Mouse (Mus musculus) kidney, embryonic 15.5 days (tissue): ENCODE measurements around the gene Fzr1. TPM values are rescaled to one million over a fixed set of nuclear protein-coding genes. Genes with fewer than 3 reads are reported as not detected.

ENCODE experiments used
- ATAC-seq: fragments of 200-750 bp; cut with Nextera tagmentation; replicated peaks from 2 replicates; pipeline ENCODE4 v1.8.0; 2017; ENCODE audit warnings: moderate TSS enrichment; ENCODE audit not compliant: low FRiP score
- H3K27ac ChIP-seq: fragments of 300-500 bp; sonication (generic); 2 replicates; pipeline ENCODE4 v1.5.1; 2015; ENCODE audit warnings: mild to moderate bottlenecking, inconsistent platforms
- H3K27me3 ChIP-seq: fragments of 300-500 bp; sonication (generic); 2 replicates; pipeline ENCODE4 v1.6.1; 2015; ENCODE audit warnings: inconsistent platforms
- H3K36me3 ChIP-seq: fragments of 300-500 bp; sonication (generic); 2 replicates; pipeline ENCODE4 v1.6.1; 2015; ENCODE audit warnings: inconsistent platforms
- H3K4me1 ChIP-seq: fragments of 300-500 bp; sonication (generic); 2 replicates; pipeline ENCODE4 v1.6.1; 2015; ENCODE audit warnings: inconsistent platforms
- H3K4me2 ChIP-seq: fragments of 300-500 bp; sonication (generic); 2 replicates; pipeline ENCODE4 v1.6.1; 2015; ENCODE audit warnings: moderate library complexity, mild to moderate bottlenecking, inconsistent platforms
- H3K4me3 ChIP-seq: fragments of 300-500 bp; sonication (generic); replicated peaks from 2 replicates; pipeline ENCODE4 v1.5.1; 2015; ENCODE audit warnings: mild to moderate bottlenecking, inconsistent platforms
- H3K9ac ChIP-seq: fragments of 300-500 bp; sonication (generic); 2 replicates; pipeline ENCODE4 v1.6.1; 2015; ENCODE audit warnings: mild to moderate bottlenecking, inconsistent platforms
- H3K9me3 ChIP-seq: fragments of 300-500 bp; sonication (generic); replicated peaks from 2 replicates; pipeline ENCODE4 v1.6.1; 2016; ENCODE audit warnings: inconsistent platforms
- WGBS: fragments of 180-500 bp; shearing (Covaris S2); methylation state at CpG from one replicate; pipeline ENCODE4 v1.1.7; 2015; ENCODE audit warnings: mixed read lengths; 5-methylcytosine and 5-hydroxymethylcytosine counted together
- polyA plus RNA-seq: library from polyadenylated mRNA; unstranded; fragments of >200 nt; fragmentation: Nextera tagmentation; extraction: Ambion mirVana; gene quantifications from 2 replicates; pipeline ENCODE4 v1.2.1, GENCODE M21; 2015

Fzr1 gene
- polyA plus RNA-seq, 1 experiment from 2014 or later = 114 TPM

DNA sequence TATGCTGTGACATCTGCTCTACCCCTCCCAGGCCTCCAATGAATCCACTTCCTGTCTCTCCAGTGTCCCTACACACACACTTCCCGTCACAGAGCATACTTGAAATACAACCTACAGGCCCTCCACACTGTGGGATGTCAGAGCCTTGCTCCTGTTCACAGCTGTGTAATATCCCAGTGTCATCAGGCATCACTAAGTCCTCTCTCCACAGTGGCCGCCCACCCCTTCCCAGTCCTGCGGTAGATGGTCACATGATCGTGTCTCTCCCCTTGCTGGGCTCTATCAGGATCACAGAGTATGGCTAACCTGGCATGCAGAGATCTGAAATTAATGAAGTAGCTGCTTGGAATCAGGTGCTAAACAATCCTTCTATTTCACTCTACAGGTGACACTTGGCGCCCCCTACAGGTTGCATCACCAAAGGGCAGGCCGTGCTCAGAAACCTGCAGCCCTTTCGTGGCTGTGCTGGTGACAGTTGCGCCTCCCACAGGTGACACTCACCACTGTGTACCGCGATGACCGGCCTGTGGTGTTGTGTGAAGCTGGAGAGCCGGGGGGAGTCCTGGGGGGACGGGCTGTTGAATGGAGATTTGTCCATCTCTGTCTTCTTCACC, 27.4 kb upstream of the Fzr1 start:
- no peak overlapping the region for H3K9ac ChIP-seq
- 54% methylated on average over 13 of the region's 13 CpGs for WGBS
- H3K36me3 ChIP-seq = peaks cover 59% of the 10 kb centered on the region
- no peaks in the 10 kb centered on the region for H3K9me3 ChIP-seq
- H3K27ac ChIP-seq = 0 out of 2 replicates have a peak overlapping the region, but pooled peaks have one; percentile 2
- H3K27me3 ChIP-seq = no peaks in the 10 kb centered on the region
- peaks cover 92% of the 10 kb centered on the region for H3K4me1 ChIP-seq
- ATAC-seq = no peak
- no peak overlapping the region for H3K4me2 ChIP-seq
- no peak overlapping the region for H3K4me3 ChIP-seq

DNA sequence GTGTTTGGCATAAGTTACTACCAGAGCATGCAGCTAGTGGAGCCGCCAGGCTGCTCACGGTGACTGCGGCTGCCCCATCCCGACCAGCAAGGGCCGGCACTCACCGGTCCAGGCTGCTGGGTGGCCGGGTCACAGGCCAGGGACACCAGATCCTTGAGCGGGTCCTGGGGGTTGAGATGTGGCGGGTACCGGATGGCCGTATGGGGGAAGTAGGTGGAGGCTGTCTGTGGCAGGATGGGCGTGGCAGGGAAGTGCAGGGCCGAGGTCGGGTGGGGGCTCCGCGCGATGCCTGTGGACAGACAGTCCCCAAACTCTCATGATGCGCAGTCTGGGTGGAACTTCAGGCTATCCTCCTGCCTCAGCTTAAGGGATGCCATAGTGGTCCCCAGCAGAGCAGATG, 26.4 kb upstream of the Fzr1 start:
- no peak overlapping the region for H3K4me3 ChIP-seq
- peak overlapping the region; percentile 48 for H3K27ac ChIP-seq
- peaks cover 92% of the 10 kb centered on the region for H3K4me1 ChIP-seq
- peaks cover 66% of the 10 kb centered on the region for H3K36me3 ChIP-seq
- no peaks in the 10 kb centered on the region for H3K27me3 ChIP-seq
- H3K9ac ChIP-seq = no peak overlapping the region
- ATAC-seq = no peak
- no peaks in the 10 kb centered on the region for H3K9me3 ChIP-seq
- WGBS = 58% methylated on average over 18 of the region's 18 CpGs
- H3K4me2 ChIP-seq = no peak overlapping the region

DNA sequence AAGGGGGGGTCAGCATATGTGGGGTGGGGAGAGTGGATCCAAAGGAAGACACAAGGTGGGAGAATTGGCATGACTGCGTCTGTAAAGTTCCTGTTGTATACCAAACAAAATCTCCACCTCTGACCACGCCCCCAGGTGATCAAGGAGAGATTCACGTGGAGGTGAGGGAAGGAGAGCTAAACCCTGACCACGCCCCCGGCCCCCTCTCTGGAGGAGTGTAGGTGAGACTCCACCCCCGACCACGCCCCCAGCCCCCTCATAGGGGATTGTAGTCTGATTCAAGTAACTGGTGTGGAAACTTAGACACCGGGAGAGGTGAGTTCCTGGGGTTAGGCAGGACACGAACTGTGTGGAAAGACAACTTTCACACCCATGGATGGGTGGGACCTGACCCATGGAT, 25.8 kb upstream of the Fzr1 start:
- H3K27ac ChIP-seq = peak overlapping the region; percentile 96; the same call in 1 of the 2 replicates
- 25% methylated on average over 9 of the region's 9 CpGs for WGBS
- H3K4me2 ChIP-seq = no peak overlapping the region
- H3K4me1 ChIP-seq = peaks cover 87% of the 10 kb centered on the region
- peaks cover 72% of the 10 kb centered on the region for H3K36me3 ChIP-seq
- H3K4me3 ChIP-seq = no peak overlapping the region
- no peaks in the 10 kb centered on the region for H3K9me3 ChIP-seq
- H3K9ac ChIP-seq = no peak overlapping the region
- ATAC-seq = no peak
- H3K27me3 ChIP-seq = no peaks in the 10 kb centered on the region

DNA sequence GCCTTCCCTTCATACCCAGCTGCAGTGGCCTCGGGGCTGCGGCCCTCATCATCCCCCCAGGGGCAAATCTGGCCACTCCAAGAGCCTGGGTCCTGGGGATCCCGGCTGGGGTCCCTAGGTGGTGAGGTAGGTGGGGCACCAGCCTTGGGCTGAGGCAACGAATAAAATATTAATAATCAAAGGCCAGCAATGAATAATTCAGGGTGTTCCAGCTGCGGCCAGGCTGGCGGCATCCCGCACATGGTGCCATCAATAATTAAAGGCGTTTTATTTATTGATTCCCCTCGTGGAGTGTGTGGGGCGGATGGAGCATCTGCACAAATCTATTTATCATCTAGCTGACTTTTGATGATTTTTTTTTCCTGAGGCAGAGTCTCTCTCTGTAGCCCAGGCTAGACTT, 25.2 kb upstream of the Fzr1 start:
- 68% methylated on average over 10 of the region's 10 CpGs for WGBS
- H3K36me3 ChIP-seq = peaks cover 71% of the 10 kb centered on the region

DNA sequence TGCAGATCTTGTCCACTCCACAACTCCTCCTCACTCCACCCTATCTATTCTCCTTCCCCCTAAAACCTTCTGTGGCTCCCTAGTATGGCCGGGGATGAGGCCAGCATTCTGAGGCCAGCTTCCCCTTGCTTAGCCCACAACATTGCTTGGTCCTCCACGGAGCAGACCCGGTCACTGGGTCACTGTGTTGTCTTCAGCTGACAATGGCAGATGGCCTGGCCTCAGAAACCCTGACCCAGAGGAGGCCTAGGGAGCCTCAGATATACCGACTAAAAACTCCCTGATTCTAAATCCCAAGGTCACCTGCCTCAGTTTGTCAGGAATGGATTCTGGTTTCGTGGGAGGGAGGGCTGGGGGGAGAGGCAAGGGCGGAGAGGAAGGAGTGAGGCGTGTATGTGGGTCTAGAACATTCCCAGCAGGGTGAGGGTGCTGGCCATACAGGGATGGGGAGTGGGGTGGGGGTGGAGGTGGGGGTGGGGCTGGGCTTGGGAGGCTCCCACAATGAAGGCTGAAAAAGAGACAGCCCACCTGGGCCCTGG, 24.0 kb upstream of the Fzr1 start:
- H3K27ac ChIP-seq = peak overlapping the region; percentile 96
- no peaks in the 10 kb centered on the region for H3K9me3 ChIP-seq
- H3K4me1 ChIP-seq = peaks cover 73% of the 10 kb centered on the region
- H3K9ac ChIP-seq = no peak overlapping the region
- WGBS = 13% methylated on average over 7 of the region's 7 CpGs
- ATAC-seq = no peak; the same call in 1 of the 2 replicates
- no peaks in the 10 kb centered on the region for H3K27me3 ChIP-seq
- H3K36me3 ChIP-seq = peaks cover 72% of the 10 kb centered on the region
- H3K4me2 ChIP-seq = peak overlapping the region; percentile 50
- peak overlapping the region; percentile 27 for H3K4me3 ChIP-seq

More for the DNA sequence above, 25.2 kb upstream of the Fzr1 start:
- Histone ChIP-seq H3K4me2 (no peak overlapping the region), H3K27ac (peak overlapping the region; percentile 96), H3K4me1 (peaks cover 81% of the 10 kb centered on the region), H3K27me3 (no peaks in the 10 kb centered on the region), H3K9ac (no peak overlapping the region; the same call in 1 of the 2 replicates), H3K4me3 (no peak overlapping the region), H3K9me3 (no peaks in the 10 kb centered on the region)
- ATAC-seq = no peak

DNA sequence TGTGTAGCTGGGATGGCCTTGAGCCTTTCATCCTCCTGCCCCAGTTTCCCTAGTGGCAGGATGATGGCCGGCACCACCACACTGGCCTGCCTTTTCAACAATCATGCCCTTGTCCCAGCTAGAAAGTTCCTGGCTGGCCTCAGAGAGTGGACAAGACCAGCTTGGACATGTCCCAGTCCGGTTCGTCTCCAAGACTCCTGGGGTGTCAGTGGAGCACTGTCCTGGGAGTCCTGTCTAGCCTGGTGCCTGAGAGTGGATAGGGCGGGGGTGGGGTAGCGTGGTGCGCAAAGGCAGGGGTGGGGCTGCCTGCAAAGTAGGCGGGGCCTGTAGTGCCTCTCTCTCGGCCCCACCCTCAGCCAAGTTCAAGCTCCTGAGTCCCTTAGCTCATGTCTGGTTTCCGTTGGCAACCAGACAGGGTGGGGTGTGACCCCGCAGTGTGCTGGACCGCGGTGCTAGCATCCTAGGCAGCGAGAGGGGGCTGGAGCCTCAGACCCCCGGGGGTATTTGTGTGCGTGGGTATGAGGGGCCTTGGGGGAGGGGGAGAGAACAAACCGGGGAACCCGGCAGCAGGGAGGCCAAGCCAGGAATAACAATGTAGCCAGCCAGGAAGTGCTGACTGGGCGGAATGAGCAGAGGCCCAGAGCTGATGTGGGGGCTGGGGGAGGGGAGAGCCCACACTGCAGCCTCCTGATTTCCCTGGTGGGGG, 23.4 kb upstream of the Fzr1 start:
- H3K4me1 ChIP-seq = peaks cover 70% of the 10 kb centered on the region
- H3K27me3 ChIP-seq = no peaks in the 10 kb centered on the region
- H3K4me3 ChIP-seq = peak overlapping the region; percentile 27
- 9% methylated on average over 18 of the region's 18 CpGs for WGBS
- peak; percentile 83 for ATAC-seq
- peak overlapping the region; percentile 50 for H3K4me2 ChIP-seq
- H3K27ac ChIP-seq = peak overlapping the region; percentile 96
- no peaks in the 10 kb centered on the region for H3K9me3 ChIP-seq
- peaks cover 65% of the 10 kb centered on the region for H3K36me3 ChIP-seq
- no peak overlapping the region for H3K9ac ChIP-seq

DNA sequence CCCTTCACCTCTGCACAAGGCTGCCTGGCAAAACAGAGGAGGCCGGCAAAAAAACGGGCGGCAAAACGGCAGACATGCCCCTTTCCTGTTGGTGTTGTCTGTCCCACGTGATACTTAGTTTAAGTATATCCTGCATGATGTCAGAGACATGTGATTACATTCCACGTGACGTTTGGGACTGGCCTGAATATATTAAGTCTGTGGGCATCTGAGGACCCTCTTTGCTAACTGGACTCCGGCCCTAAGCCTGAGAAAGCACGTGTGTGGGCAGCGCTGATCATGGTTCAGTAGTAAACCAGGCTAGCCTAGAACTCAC, 22.8 kb upstream of the Fzr1 start:
- peak; percentile 0; the same call in 1 of the 2 replicates for ATAC-seq
- Histone ChIP-seq H3K27ac (peak overlapping the region; percentile 96), H3K36me3 (peaks cover 60% of the 10 kb centered on the region), H3K4me1 (peaks cover 71% of the 10 kb centered on the region), H3K27me3 (no peaks in the 10 kb centered on the region), H3K4me2 (peak overlapping the region; percentile 50; the same call in 1 of the 2 replicates), H3K9ac (no peak overlapping the region), H3K9me3 (no peaks in the 10 kb centered on the region), H3K4me3 (0 out of 2 replicates have a peak overlapping the region, but pooled peaks have one; percentile 27)
- 33% methylated on average over 10 of the region's 10 CpGs for WGBS

DNA sequence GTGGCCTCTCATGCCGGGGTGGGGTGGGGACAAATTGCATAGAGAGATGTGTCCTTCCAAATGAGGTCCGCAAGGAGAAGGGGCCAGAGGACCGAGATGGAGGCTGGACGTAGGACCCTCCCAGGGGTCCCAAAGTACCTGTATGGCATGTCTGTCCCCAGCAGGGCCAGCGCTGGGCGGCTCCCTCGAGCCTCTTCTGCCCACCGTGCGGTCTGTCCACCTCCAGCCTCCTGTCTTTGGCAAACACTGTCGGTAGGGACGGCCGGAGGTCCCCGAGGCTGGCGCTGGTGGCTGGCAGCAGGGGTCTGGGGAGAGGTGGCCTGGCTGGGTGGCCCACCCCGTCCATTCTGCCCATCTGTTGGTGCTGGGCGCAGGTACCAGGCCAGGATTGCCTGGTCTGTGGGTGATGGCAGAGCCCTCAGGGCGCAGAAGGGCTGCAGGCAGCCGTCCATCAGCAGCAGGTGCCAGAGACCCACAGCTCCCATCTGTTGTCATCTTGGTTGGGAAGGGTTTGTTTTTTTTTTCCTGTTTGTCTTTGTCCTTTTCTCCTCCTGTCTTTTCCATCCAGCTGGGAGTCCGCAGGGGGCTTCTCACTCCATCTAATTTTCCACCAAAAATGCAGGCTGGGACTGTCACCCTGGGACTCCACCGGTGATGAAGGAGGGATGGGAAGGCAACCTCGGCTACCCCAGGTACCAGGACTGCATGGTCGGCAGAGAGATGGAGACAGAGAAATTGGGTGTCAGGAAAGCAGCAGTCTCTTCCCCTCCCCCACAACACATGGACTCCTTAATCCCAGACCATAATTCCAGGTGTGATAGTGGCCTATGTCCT, 22.3 kb upstream of the Fzr1 start:
- Histone ChIP-seq H3K27ac (peak overlapping the region; percentile 96; the same call in 1 of the 2 replicates), H3K36me3 (peaks cover 54% of the 10 kb centered on the region), H3K4me3 (no peak overlapping the region), H3K9me3 (no peaks in the 10 kb centered on the region), H3K4me2 (no peak overlapping the region), H3K9ac (no peak overlapping the region), H3K27me3 (no peaks in the 10 kb centered on the region), H3K4me1 (peaks cover 70% of the 10 kb centered on the region)
- WGBS = 64% methylated on average over 22 of the region's 22 CpGs
- no peak for ATAC-seq

DNA sequence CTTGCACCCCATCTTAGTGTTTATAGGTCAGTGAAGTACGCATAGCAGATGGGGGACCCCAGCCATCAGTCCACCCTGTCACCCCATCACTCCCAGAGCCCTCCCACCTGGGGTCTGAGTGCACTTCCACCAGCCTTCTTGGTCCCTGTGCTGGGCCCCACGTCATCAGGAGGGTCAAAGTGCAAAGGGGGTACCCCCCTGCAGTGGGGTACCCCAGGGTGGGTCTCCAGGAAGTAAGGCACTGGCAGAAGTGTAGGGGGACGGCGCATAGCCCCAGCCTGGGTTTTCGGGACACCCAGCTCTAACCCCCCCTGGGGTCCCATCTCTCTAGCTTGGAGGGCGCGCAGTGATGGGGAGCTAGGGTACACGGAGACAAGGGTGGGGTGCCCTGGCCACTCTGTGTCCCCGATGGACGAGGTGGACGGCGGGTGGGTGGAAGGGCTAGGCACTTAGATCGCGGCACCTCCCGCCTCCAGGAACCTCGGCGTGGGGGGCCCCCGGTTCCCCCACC, 21.5 kb upstream of the Fzr1 start:
- WGBS = 86% methylated on average over 18 of the region's 18 CpGs
- no peak overlapping the region for H3K4me2 ChIP-seq
- no peak overlapping the region for H3K9ac ChIP-seq
- peaks cover 65% of the 10 kb centered on the region for H3K4me1 ChIP-seq
- no peak overlapping the region for H3K27ac ChIP-seq
- H3K9me3 ChIP-seq = no peaks in the 10 kb centered on the region
- H3K4me3 ChIP-seq = no peak overlapping the region
- H3K36me3 ChIP-seq = peaks cover 48% of the 10 kb centered on the region
- ATAC-seq = no peak
- no peaks in the 10 kb centered on the region for H3K27me3 ChIP-seq

DNA sequence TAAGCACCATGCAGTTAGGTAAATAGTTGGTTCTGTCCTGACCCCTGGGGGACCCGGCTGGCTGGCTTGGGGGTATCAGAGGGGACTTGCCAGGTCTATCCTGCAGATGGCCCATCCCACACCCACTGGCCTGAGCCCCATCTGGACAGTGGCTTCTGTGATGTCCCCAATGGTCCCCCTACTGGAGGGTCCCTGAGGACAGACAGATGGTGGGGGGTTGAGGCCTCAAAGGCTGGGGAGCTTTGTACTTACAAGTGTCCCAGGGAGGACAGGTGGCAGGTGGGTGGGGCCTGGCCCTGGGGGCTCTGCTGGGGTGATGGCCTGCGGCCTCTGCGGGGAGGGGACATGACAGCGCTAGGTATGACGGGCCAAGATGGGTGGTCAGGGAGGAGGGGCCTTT, 21.0 kb upstream of the Fzr1 start:
- ATAC-seq = no peak
- no peaks in the 10 kb centered on the region for H3K9me3 ChIP-seq
- H3K9ac ChIP-seq = no peak overlapping the region
- peaks cover 60% of the 10 kb centered on the region for H3K4me1 ChIP-seq
- peaks cover 42% of the 10 kb centered on the region for H3K36me3 ChIP-seq
- WGBS = 78% methylated on average over 5 of the region's 5 CpGs
- H3K27ac ChIP-seq = no peak overlapping the region
- no peaks in the 10 kb centered on the region for H3K27me3 ChIP-seq
- no peak overlapping the region for H3K4me2 ChIP-seq
- H3K4me3 ChIP-seq = no peak overlapping the region

DNA sequence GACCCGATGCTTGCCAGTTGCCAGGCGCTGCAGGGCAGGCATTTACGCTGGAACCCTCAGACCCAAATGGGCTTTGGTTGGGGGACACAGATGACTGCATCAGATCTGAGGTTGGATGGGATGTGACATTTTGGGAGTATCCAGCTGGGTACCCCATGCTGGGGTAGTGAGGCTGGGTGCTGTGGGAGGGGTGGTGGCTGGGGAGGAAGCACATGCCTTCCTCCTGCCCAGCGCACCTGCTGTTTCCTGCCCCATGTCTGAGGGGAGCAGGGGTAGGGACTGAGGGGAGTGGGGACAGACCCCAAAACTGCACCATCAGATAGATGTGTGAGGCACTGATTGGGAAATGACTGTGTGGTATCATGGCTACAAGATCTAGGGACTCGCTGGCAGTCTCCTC, 18.4 kb upstream of the Fzr1 start:
- no peak for ATAC-seq
- WGBS = 75% methylated on average over 5 of the region's 5 CpGs
- H3K27ac ChIP-seq = 0 out of 2 replicates have a peak overlapping the region, but pooled peaks have one; percentile 14

More for the DNA sequence above, 18.4 kb upstream of the Fzr1 start:
- no peak overlapping the region for H3K4me2 ChIP-seq
- H3K9ac ChIP-seq = no peak overlapping the region
- peaks cover 31% of the 10 kb centered on the region for H3K36me3 ChIP-seq
- no peaks in the 10 kb centered on the region for H3K27me3 ChIP-seq
- H3K4me1 ChIP-seq = peaks cover 56% of the 10 kb centered on the region
- no peak overlapping the region for H3K4me3 ChIP-seq
- H3K9me3 ChIP-seq = no peaks in the 10 kb centered on the region
